Mouse (Mus musculus): ENCODE measurements around the gene Mfn1. TPM values are rescaled to one million over a fixed set of nuclear protein-coding genes. Genes with fewer than 3 reads are reported as not detected.

Mfn1 gene
- 34.4 and 35.6 TPM in 2 replicates for polyA plus RNA-seq (2015; fragmentation: Nextera tagmentation; extraction: Ambion mirVana)

GRCm38 (mm10) chr3:32529303-32529898 is at the start of gene Mfn1:
Gene Mfn1, plus strand, starts transcription at chr3:32529465.
- Histone ChIP-seq H3K9ac (replicated peaks) (peak within 1 kb of the TSS; percentile 70), H3K36me3 (peaks cover 14% of the 10 kb centered on the region; the same call in 1 of the 2 replicates), H3K4me3 (peak within 1 kb of the TSS; percentile 60), H3K4me2 (replicated peaks) (peak within 1 kb of the TSS; percentile 63), H3K9me3 (no peaks in the 10 kb centered on the region), H3K4me1 (peaks cover 9% of the 10 kb centered on the region), H3K27ac (replicated peaks) (peak within 1 kb of the TSS; percentile 44), H3K27me3 (no peaks in the 10 kb centered on the region)
- peak; percentile 100 for ATAC-seq (replicated peaks)
- WGBS = under 1% methylated on average over 47 of the region's 47 CpGs

GRCm38 (mm10) chr3:32479961-32480360 is 49.3 kb upstream of the Mfn1 start:
- no peaks in the 10 kb centered on the region for H3K4me1 ChIP-seq
- no peaks in the 10 kb centered on the region for H3K9me3 ChIP-seq
- H3K36me3 ChIP-seq = no peaks in the 10 kb centered on the region
- no peak overlapping the region for H3K27ac ChIP-seq (replicated peaks)
- no peak overlapping the region for H3K4me2 ChIP-seq (replicated peaks)
- WGBS = 93% methylated on average over 7 of the region's 7 CpGs
- no peak overlapping the region for H3K4me3 ChIP-seq
- no peak for ATAC-seq (replicated peaks)
- H3K27me3 ChIP-seq = no peaks in the 10 kb centered on the region
- no peak overlapping the region for H3K9ac ChIP-seq (replicated peaks)

GRCm38 (mm10) chr3:32483035-32483434 is 46.2 kb upstream of the Mfn1 start:
- Histone ChIP-seq H3K27me3 (no peaks in the 10 kb centered on the region), H3K4me3 (no peak overlapping the region), H3K9ac (replicated peaks) (no peak overlapping the region), H3K36me3 (no peaks in the 10 kb centered on the region), H3K9me3 (no peaks in the 10 kb centered on the region), H3K27ac (replicated peaks) (no peak overlapping the region), H3K4me2 (replicated peaks) (no peak overlapping the region), H3K4me1 (no peaks in the 10 kb centered on the region)
- ATAC-seq (replicated peaks) = no peak
- WGBS = 80% methylated on average over 3 of the region's 3 CpGs

GRCm38 (mm10) chr3:32486543-32486942 is 42.7 kb upstream of the Mfn1 start:
- Histone ChIP-seq H3K4me1 (no peaks in the 10 kb centered on the region), H3K4me3 (no peak overlapping the region), H3K9ac (replicated peaks) (no peak overlapping the region), H3K27ac (replicated peaks) (no peak overlapping the region), H3K36me3 (no peaks in the 10 kb centered on the region), H3K9me3 (no peaks in the 10 kb centered on the region), H3K4me2 (replicated peaks) (no peak overlapping the region), H3K27me3 (no peaks in the 10 kb centered on the region)
- 75% methylated on average over 4 of the region's 4 CpGs for WGBS
- no peak for ATAC-seq (replicated peaks)

- Histone ChIP-seq H3K4me3 (no peak overlapping the region), H3K27ac (replicated peaks) (no peak overlapping the region), H3K27me3 (no peaks in the 10 kb centered on the region), H3K9me3 (no peaks in the 10 kb centered on the region), H3K9ac (replicated peaks) (no peak overlapping the region), H3K4me1 (no peaks in the 10 kb centered on the region), H3K4me2 (replicated peaks) (no peak overlapping the region), H3K36me3 (no peaks in the 10 kb centered on the region)
- ATAC-seq (replicated peaks) = no peak
- WGBS = 86% methylated on average over 6 of the region's 6 CpGs
Observed at GRCm38 (mm10) chr3:32488172-32488571, 41.1 kb upstream of the Mfn1 start.

GRCm38 (mm10) chr3:32490076-32490927 is 39.0 kb upstream of the Mfn1 start:
- Histone ChIP-seq H3K9me3 (no peaks in the 10 kb centered on the region), H3K4me2 (replicated peaks) (no peak overlapping the region), H3K9ac (replicated peaks) (no peak overlapping the region), H3K36me3 (no peaks in the 10 kb centered on the region), H3K27ac (replicated peaks) (no peak overlapping the region), H3K4me1 (no peaks in the 10 kb centered on the region), H3K4me3 (no peak overlapping the region), H3K27me3 (no peaks in the 10 kb centered on the region)
- no peak for ATAC-seq (replicated peaks)
- WGBS = 85% methylated on average over 15 of the region's 15 CpGs

- no peak overlapping the region for H3K4me2 ChIP-seq (replicated peaks)
- no peak overlapping the region for H3K9ac ChIP-seq (replicated peaks)
- H3K9me3 ChIP-seq = no peaks in the 10 kb centered on the region
- H3K27ac ChIP-seq (replicated peaks) = no peak overlapping the region
- H3K4me1 ChIP-seq = no peaks in the 10 kb centered on the region
- no peaks in the 10 kb centered on the region for H3K27me3 ChIP-seq
- H3K4me3 ChIP-seq = no peak overlapping the region
- H3K36me3 ChIP-seq = no peaks in the 10 kb centered on the region
- no peak for ATAC-seq (replicated peaks)
Observed at GRCm38 (mm10) chr3:32490928-32491315, 38.3 kb upstream of the Mfn1 start.

GRCm38 (mm10) chr3:32492097-32493090 is 36.9 kb upstream of the Mfn1 start, which contains the start of gene Kcnmb3:
Gene Kcnmb3, minus strand, starts transcription at chr3:32492231.
- no peak within 1 kb of the TSS for H3K27ac ChIP-seq (replicated peaks)
- H3K9me3 ChIP-seq = no peaks in the 10 kb centered on the region
- no peak for ATAC-seq (replicated peaks)
- H3K4me2 ChIP-seq (replicated peaks) = no peak within 1 kb of the TSS
- 0 out of 2 replicates have a peak, but pooled peaks cover 2% of the 10 kb centered on the region for H3K4me1 ChIP-seq
- H3K27me3 ChIP-seq = no peaks in the 10 kb centered on the region
- no peak within 1 kb of the TSS for H3K4me3 ChIP-seq
- 86% methylated on average over 11 of the region's 11 CpGs for WGBS
- no peaks in the 10 kb centered on the region for H3K36me3 ChIP-seq
- H3K9ac ChIP-seq (replicated peaks) = no peak within 1 kb of the TSS

- no peaks in the 10 kb centered on the region for H3K27me3 ChIP-seq
- no peaks in the 10 kb centered on the region for H3K36me3 ChIP-seq
- no peak overlapping the region for H3K4me2 ChIP-seq (replicated peaks)
- H3K4me1 ChIP-seq = 0 out of 2 replicates have a peak, but pooled peaks cover 2% of the 10 kb centered on the region
- no peak for ATAC-seq (replicated peaks)
- no peaks in the 10 kb centered on the region for H3K9me3 ChIP-seq
- H3K4me3 ChIP-seq = no peak overlapping the region
- H3K27ac ChIP-seq (replicated peaks) = no peak overlapping the region
- no peak overlapping the region for H3K9ac ChIP-seq (replicated peaks)
- WGBS = 88% methylated on average over 8 of the region's 8 CpGs
Observed at GRCm38 (mm10) chr3:32494387-32495087, 34.7 kb upstream of the Mfn1 start.

GRCm38 (mm10) chr3:32495088-32495770 is 34.0 kb upstream of the Mfn1 start:
- Histone ChIP-seq H3K4me2 (replicated peaks) (no peak overlapping the region), H3K4me3 (no peak overlapping the region), H3K9me3 (no peaks in the 10 kb centered on the region), H3K27me3 (no peaks in the 10 kb centered on the region), H3K36me3 (no peaks in the 10 kb centered on the region), H3K27ac (replicated peaks) (no peak overlapping the region), H3K4me1 (0 out of 2 replicates have a peak, but pooled peaks cover 2% of the 10 kb centered on the region), H3K9ac (replicated peaks) (no peak overlapping the region)
- no peak for ATAC-seq (replicated peaks)
- WGBS = 36% methylated on average over 8 of the region's 8 CpGs
